Mouse (Mus musculus): ENCODE results near the gene Srgap1. TPM values are rescaled to one million over a fixed set of nuclear protein-coding genes. Genes with fewer than 3 reads are reported as not detected.

The Srgap1 gene
- polyA plus RNA-seq, 1 experiment from 2014 or later = 1.1 TPM

DNA sequence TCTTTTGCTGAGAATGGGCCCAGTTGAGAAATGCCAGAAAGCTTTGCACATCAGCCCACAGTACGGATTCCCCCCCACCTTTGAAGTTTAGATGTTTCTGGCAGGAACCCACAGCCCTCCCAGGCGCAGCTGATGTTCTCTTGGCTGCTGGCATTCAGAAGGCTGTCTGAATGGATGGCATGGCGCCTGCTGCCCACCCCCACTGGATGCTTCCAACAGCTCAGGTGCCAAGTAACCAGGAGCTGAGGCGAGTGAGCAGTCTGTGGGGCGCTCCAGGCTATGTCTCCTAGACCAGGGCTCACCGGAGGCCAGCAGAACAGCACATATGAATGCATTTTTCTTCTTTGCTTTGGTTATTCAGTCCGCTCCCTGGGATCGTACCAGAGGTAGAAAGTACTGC lies 100.9 kb downstream of the Srgap1 start:
- H3K4me3 ChIP-seq (ENCODE audit: low read depth, low read length) = no peak overlapping the region
- no peaks in the 10 kb centered on the region for H3K4me1 ChIP-seq (ENCODE audit: control insufficient read depth, low read depth, low read length)
- H3K36me3 ChIP-seq (ENCODE audit: control insufficient read depth, insufficient read depth) = no peaks in the 10 kb centered on the region
- H3K9ac ChIP-seq (ENCODE audit: low read depth, low read length) = no peak overlapping the region
- WGBS (ENCODE audit: insufficient replicate concordance) = 77% methylated on average over 8 of the region's 8 CpGs
- H3K4me2 ChIP-seq (ENCODE audit: low read depth, low read length) = no peak overlapping the region
- ATAC-seq (ENCODE audit: low read depth) = no peak
- H3K27ac ChIP-seq (ENCODE audit: low read length) = no peak overlapping the region
- H3K9me3 ChIP-seq (replicated peaks; ENCODE audit: control insufficient read depth, low read length) = no peaks in the 10 kb centered on the region
- H3K27me3 ChIP-seq (ENCODE audit: control insufficient read depth, insufficient read depth, low read depth, low read length) = no peaks in the 10 kb centered on the region

DNA sequence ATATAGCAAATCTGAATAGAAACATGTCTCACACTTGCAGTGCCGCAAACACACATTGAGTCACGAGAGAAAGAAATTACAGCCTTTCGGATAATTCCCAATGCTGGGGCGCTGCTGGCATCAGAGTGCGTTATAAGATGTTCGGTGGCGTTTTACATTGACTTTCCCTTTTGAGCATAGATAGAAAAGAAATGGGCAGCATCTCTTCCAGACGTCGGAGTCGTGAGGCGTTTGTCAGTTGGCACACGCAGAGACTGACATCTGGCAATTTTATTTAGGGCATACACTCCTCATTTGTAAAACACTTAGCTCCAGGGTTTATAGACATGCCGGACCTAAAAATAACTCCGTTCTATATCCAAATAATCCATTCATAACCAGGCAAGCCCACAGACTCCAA lies 115.2 kb downstream of the Srgap1 start:
- no peaks in the 10 kb centered on the region for H3K36me3 ChIP-seq (ENCODE audit: control insufficient read depth, insufficient read depth)
- H3K4me1 ChIP-seq (ENCODE audit: control insufficient read depth, low read depth, low read length) = no peaks in the 10 kb centered on the region
- H3K27me3 ChIP-seq (ENCODE audit: control insufficient read depth, insufficient read depth, low read depth, low read length) = no peaks in the 10 kb centered on the region
- whole genome bisulfite sequencing (ENCODE audit: insufficient replicate concordance) = 73% methylated on average over 14 of the region's 14 CpGs
- no peak overlapping the region for H3K4me2 ChIP-seq (ENCODE audit: low read depth, low read length)
- no peak overlapping the region for H3K4me3 ChIP-seq (ENCODE audit: low read depth, low read length)
- no peak for ATAC-seq (ENCODE audit: low read depth)
- H3K9ac ChIP-seq (ENCODE audit: low read depth, low read length) = no peak overlapping the region
- no peak overlapping the region for H3K27ac ChIP-seq (ENCODE audit: low read length)
- no peaks in the 10 kb centered on the region for H3K9me3 ChIP-seq (replicated peaks; ENCODE audit: control insufficient read depth, low read length)

GRCm38 (mm10) chr10:121926094-121926493 lies 121.0 kb downstream of the Srgap1 start:
- Histone ChIP-seq H3K36me3 (ENCODE audit: control insufficient read depth, insufficient read depth) (no peaks in the 10 kb centered on the region), H3K9me3 (replicated peaks; ENCODE audit: control insufficient read depth, low read length) (no peaks in the 10 kb centered on the region), H3K4me3 (ENCODE audit: low read depth, low read length) (no peak overlapping the region), H3K4me2 (ENCODE audit: low read depth, low read length) (no peak overlapping the region), H3K9ac (ENCODE audit: low read depth, low read length) (no peak overlapping the region), H3K27ac (ENCODE audit: low read length) (no peak overlapping the region), H3K27me3 (ENCODE audit: control insufficient read depth, insufficient read depth, low read depth, low read length) (no peaks in the 10 kb centered on the region), H3K4me1 (ENCODE audit: control insufficient read depth, low read depth, low read length) (no peaks in the 10 kb centered on the region)
- 65% methylated on average over 3 of the region's 3 CpGs for WGBS (ENCODE audit: insufficient replicate concordance)
- ATAC-seq (ENCODE audit: low read depth) = no peak

GRCm38 (mm10) chr10:121919016-121919415 lies 128.1 kb downstream of the Srgap1 start:
- ATAC-seq (ENCODE audit: low read depth) = no peak
- Histone ChIP-seq H3K4me1 (ENCODE audit: control insufficient read depth, low read depth, low read length) (no peaks in the 10 kb centered on the region), H3K27me3 (ENCODE audit: control insufficient read depth, insufficient read depth, low read depth, low read length) (no peaks in the 10 kb centered on the region), H3K4me3 (ENCODE audit: low read depth, low read length) (no peak overlapping the region), H3K9ac (ENCODE audit: low read depth, low read length) (no peak overlapping the region), H3K27ac (ENCODE audit: low read length) (no peak overlapping the region), H3K4me2 (ENCODE audit: low read depth, low read length) (no peak overlapping the region), H3K9me3 (replicated peaks; ENCODE audit: control insufficient read depth, low read length) (no peaks in the 10 kb centered on the region), H3K36me3 (ENCODE audit: control insufficient read depth, insufficient read depth) (no peaks in the 10 kb centered on the region)
- 56% methylated on average over 8 of the region's 8 CpGs for WGBS (ENCODE audit: insufficient replicate concordance)

DNA sequence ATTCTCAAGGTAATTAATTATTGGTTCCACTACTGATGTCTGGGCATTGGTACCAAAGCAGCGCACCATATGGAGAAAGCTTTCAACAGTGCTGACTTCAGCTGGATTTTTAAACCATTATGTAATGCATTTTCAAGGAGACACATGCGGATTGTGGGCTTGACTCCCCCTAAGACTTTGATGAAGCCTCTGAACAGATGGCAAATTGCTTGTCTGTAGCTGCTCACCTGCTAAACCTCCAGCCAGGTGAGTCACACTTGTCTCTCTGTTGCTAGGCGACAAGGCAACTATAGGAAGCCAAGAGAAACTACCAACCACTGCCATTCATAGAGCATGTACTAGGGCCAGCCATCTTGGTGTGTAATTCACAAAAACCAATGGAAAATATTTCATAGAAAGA lies 128.5 kb downstream of the Srgap1 start:
- Histone ChIP-seq H3K36me3 (ENCODE audit: control insufficient read depth, insufficient read depth) (no peaks in the 10 kb centered on the region), H3K4me3 (ENCODE audit: low read depth, low read length) (no peak overlapping the region), H3K9me3 (replicated peaks; ENCODE audit: control insufficient read depth, low read length) (no peaks in the 10 kb centered on the region), H3K27ac (ENCODE audit: low read length) (no peak overlapping the region), H3K27me3 (ENCODE audit: control insufficient read depth, insufficient read depth, low read depth, low read length) (no peaks in the 10 kb centered on the region), H3K4me1 (ENCODE audit: control insufficient read depth, low read depth, low read length) (no peaks in the 10 kb centered on the region), H3K4me2 (ENCODE audit: low read depth, low read length) (no peak overlapping the region), H3K9ac (ENCODE audit: low read depth, low read length) (no peak overlapping the region)
- WGBS (ENCODE audit: insufficient replicate concordance) = 64% methylated on average over 3 of the region's 3 CpGs
- ATAC-seq (ENCODE audit: low read depth) = no peak

- H3K4me2 ChIP-seq (ENCODE audit: low read depth, low read length) = no peak overlapping the region
- H3K36me3 ChIP-seq (ENCODE audit: control insufficient read depth, insufficient read depth) = no peaks in the 10 kb centered on the region
- no peak overlapping the region for H3K27ac ChIP-seq (ENCODE audit: low read length)
- no peak overlapping the region for H3K9ac ChIP-seq (ENCODE audit: low read depth, low read length)
- no peaks in the 10 kb centered on the region for H3K9me3 ChIP-seq (replicated peaks; ENCODE audit: control insufficient read depth, low read length)
- no peak for ATAC-seq (ENCODE audit: low read depth)
- no peaks in the 10 kb centered on the region for H3K27me3 ChIP-seq (ENCODE audit: control insufficient read depth, insufficient read depth, low read depth, low read length)
- no peaks in the 10 kb centered on the region for H3K4me1 ChIP-seq (ENCODE audit: control insufficient read depth, low read depth, low read length)
- WGBS (ENCODE audit: insufficient replicate concordance) = 63% methylated on average over 12 of the region's 12 CpGs
- no peak overlapping the region for H3K4me3 ChIP-seq (ENCODE audit: low read depth, low read length)
Measured at GRCm38 (mm10) chr10:121915530-121915929, 131.6 kb downstream of the Srgap1 start.

DNA sequence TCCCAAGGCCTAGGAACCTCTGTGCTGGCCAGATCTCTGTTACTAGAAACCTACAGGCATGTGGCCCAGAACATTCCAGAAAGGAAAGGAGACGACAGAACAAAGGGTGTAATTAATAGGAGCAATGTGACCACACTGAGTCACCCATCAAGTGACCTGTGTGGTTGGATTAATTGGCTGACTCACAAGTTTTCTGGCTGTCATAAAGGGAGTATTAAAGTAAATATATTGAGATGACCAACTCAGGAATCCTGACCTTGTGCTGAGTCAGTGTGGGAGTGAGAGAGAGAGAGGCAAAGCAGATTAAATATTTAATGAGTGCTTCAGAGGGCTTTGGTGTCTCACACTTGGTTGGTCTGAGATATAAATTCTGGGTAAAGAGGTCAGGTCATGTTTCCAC lies 143.0 kb downstream of the Srgap1 start:
- no peak overlapping the region for H3K27ac ChIP-seq (ENCODE audit: low read length)
- no peaks in the 10 kb centered on the region for H3K9me3 ChIP-seq (replicated peaks; ENCODE audit: control insufficient read depth, low read length)
- WGBS (ENCODE audit: insufficient replicate concordance) = 40% methylated on average over 1 of the region's 1 CpGs
- ATAC-seq (ENCODE audit: low read depth) = no peak
- no peaks in the 10 kb centered on the region for H3K36me3 ChIP-seq (ENCODE audit: control insufficient read depth, insufficient read depth)
- no peak overlapping the region for H3K4me3 ChIP-seq (ENCODE audit: low read depth, low read length)
- no peak overlapping the region for H3K9ac ChIP-seq (ENCODE audit: low read depth, low read length)
- no peaks in the 10 kb centered on the region for H3K27me3 ChIP-seq (ENCODE audit: control insufficient read depth, insufficient read depth, low read depth, low read length)
- no peak overlapping the region for H3K4me2 ChIP-seq (ENCODE audit: low read depth, low read length)
- H3K4me1 ChIP-seq (ENCODE audit: control insufficient read depth, low read depth, low read length) = no peaks in the 10 kb centered on the region

DNA sequence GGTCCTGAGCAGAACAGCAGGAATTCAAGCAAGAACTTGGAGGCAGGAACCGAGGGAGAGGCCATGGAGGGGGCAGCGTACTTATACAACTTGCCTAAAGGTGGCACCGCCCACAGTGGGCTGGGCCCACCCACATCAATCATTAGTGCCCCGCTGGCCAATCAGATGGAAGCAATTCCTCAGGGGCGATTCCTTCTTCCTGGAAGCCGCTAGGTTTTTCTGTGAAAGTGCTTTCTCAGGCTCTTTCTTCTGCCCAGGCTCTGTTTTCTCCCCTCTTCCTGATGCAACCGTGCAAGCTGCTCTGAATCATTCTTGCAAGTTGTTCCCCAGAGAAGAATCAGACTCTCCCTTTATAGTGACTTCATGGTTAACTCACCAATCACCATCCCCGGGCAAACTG lies 144.5 kb downstream of the Srgap1 start:
- no peak overlapping the region for H3K4me2 ChIP-seq (ENCODE audit: low read depth, low read length)
- 69% methylated on average over 8 of the region's 8 CpGs for WGBS (ENCODE audit: insufficient replicate concordance)

GRCm38 (mm10) chr10:121900772-121901171 lies 146.3 kb downstream of the Srgap1 start:
- H3K4me2 ChIP-seq (ENCODE audit: low read depth, low read length) = no peak overlapping the region
- no peaks in the 10 kb centered on the region for H3K9me3 ChIP-seq (replicated peaks; ENCODE audit: control insufficient read depth, low read length)
- no peaks in the 10 kb centered on the region for H3K27me3 ChIP-seq (ENCODE audit: control insufficient read depth, insufficient read depth, low read depth, low read length)
- no peak overlapping the region for H3K4me3 ChIP-seq (ENCODE audit: low read depth, low read length)
- H3K36me3 ChIP-seq (ENCODE audit: control insufficient read depth, insufficient read depth) = no peaks in the 10 kb centered on the region
- WGBS (ENCODE audit: insufficient replicate concordance) = 44% methylated on average over 6 of the region's 6 CpGs
- H3K27ac ChIP-seq (ENCODE audit: low read length) = no peak overlapping the region
- ATAC-seq (ENCODE audit: low read depth) = no peak
- no peaks in the 10 kb centered on the region for H3K4me1 ChIP-seq (ENCODE audit: control insufficient read depth, low read depth, low read length)
- no peak overlapping the region for H3K9ac ChIP-seq (ENCODE audit: low read depth, low read length)

More for the DNA sequence above, 144.5 kb downstream of the Srgap1 start:
- H3K36me3 ChIP-seq (ENCODE audit: control insufficient read depth, insufficient read depth) = no peaks in the 10 kb centered on the region
- H3K4me1 ChIP-seq (ENCODE audit: control insufficient read depth, low read depth, low read length) = no peaks in the 10 kb centered on the region
- no peak overlapping the region for H3K4me3 ChIP-seq (ENCODE audit: low read depth, low read length)
- no peak overlapping the region for H3K27ac ChIP-seq (ENCODE audit: low read length)
- ATAC-seq (ENCODE audit: low read depth) = no peak
- H3K27me3 ChIP-seq (ENCODE audit: control insufficient read depth, insufficient read depth, low read depth, low read length) = no peaks in the 10 kb centered on the region
- H3K9me3 ChIP-seq (replicated peaks; ENCODE audit: control insufficient read depth, low read length) = no peaks in the 10 kb centered on the region
- H3K9ac ChIP-seq (ENCODE audit: low read depth, low read length) = no peak overlapping the region

- Histone ChIP-seq H3K4me3 (ENCODE audit: low read depth, low read length) (no peak overlapping the region), H3K27me3 (ENCODE audit: control insufficient read depth, insufficient read depth, low read depth, low read length) (no peaks in the 10 kb centered on the region), H3K4me2 (ENCODE audit: low read depth, low read length) (no peak overlapping the region), H3K4me1 (ENCODE audit: control insufficient read depth, low read depth, low read length) (no peaks in the 10 kb centered on the region), H3K9ac (ENCODE audit: low read depth, low read length) (no peak overlapping the region), H3K36me3 (ENCODE audit: control insufficient read depth, insufficient read depth) (no peaks in the 10 kb centered on the region), H3K27ac (ENCODE audit: low read length) (no peak overlapping the region), H3K9me3 (replicated peaks; ENCODE audit: control insufficient read depth, low read length) (no peaks in the 10 kb centered on the region)
- 74% methylated on average over 6 of the region's 6 CpGs for WGBS (ENCODE audit: insufficient replicate concordance)
- ATAC-seq (ENCODE audit: low read depth) = no peak
Measured at GRCm38 (mm10) chr10:121899706-121900105, 147.4 kb downstream of the Srgap1 start.

All from liver, embryonic 16.5 days (tissue).